Mouse (Mus musculus) ES-E14 (cell line): ENCODE data around the gene Tex44. TPM values are rescaled to one million over a fixed set of nuclear protein-coding genes. Genes with fewer than 3 reads are reported as not detected.
A peak's percentile ranks its signal among the peaks of the same experiment; 100 is the strongest.

Experiments used
- DNase-seq: peaks from one replicate; pipeline ENCODE4 v3.0.0-alpha.2; 2013; ENCODE audit warnings: low read depth, low spot score
- H3K27ac ChIP-seq: 2 replicates; pipeline ENCODE4 v1.5.1; 2012; ENCODE audit warnings: low read depth, mild to moderate bottlenecking, low read length, moderate library complexity, mixed read lengths; ENCODE audit not compliant: poor library complexity, insufficient read depth, severe bottlenecking
- H3K36me3 ChIP-seq: 2 replicates; pipeline ENCODE4 v1.6.1; 2012; ENCODE audit warnings: mild to moderate bottlenecking, low read length, moderate library complexity, mixed read lengths; ENCODE audit not compliant: control insufficient read depth, poor library complexity, insufficient read depth, severe bottlenecking
- H3K4me1 ChIP-seq, 2 experiments: fragments of 150-350 bp in 1 of 2; sonication (generic) in 1 of 2; 2 replicates each; pipeline ENCODE4 v1.6.1; 2012; ENCODE audit warnings: low read length in 2 of 2, mild to moderate bottlenecking in 1 of 2, mixed read lengths in 1 of 2; ENCODE audit not compliant: control insufficient read depth in 2 of 2, insufficient read depth in 2 of 2, poor library complexity in 1 of 2
- H3K4me3 ChIP-seq, 2 experiments: fragments of 150-350 bp in 1 of 2; sonication (generic) in 1 of 2; 2 replicates each; pipeline ENCODE4 v1.5.1; 2012; ENCODE audit warnings: low read length in 2 of 2, low read depth in 1 of 2, mild to moderate bottlenecking in 1 of 2, mixed read lengths in 1 of 2; ENCODE audit not compliant: insufficient read depth in 1 of 2, poor library complexity in 1 of 2, severe bottlenecking in 1 of 2
- H3K9ac ChIP-seq: 2 replicates; pipeline ENCODE4 v1.6.1; 2012; ENCODE audit warnings: low read depth, mild to moderate bottlenecking, low read length, mixed read lengths; ENCODE audit not compliant: poor library complexity, insufficient read depth, severe bottlenecking
- H3K9me3 ChIP-seq: fragments of 150-350 bp; sonication (generic); 2 replicates; pipeline ENCODE4 v1.6.1; 2012; ENCODE audit warnings: low read depth, mild to moderate bottlenecking, low read length; ENCODE audit not compliant: control insufficient read depth, insufficient read depth
- CHD2 ChIP-seq: IDR thresholded peaks from 2 replicates; pipeline ENCODE4 v1.6.1; 2014; ENCODE audit warnings: mild to moderate bottlenecking, low read depth, low read length, inconsistent platforms
- HCFC1 ChIP-seq: IDR thresholded peaks from 2 replicates; pipeline ENCODE4 v1.6.1; 2012; ENCODE audit warnings: low read length, inconsistent platforms, borderline replicate concordance; ENCODE audit not compliant: insufficient read depth
- MAFK ChIP-seq: IDR thresholded peaks from 2 replicates; pipeline ENCODE4 v1.6.1; 2014; ENCODE audit warnings: mild to moderate bottlenecking, low read depth, low read length, inconsistent platforms; ENCODE audit not compliant: insufficient read depth
- ZC3H11A ChIP-seq: IDR thresholded peaks from 2 replicates; pipeline ENCODE4 v1.6.1; 2012; ENCODE audit warnings: low read depth, mild to moderate bottlenecking, inconsistent platforms, low read length, borderline replicate concordance
- ZNF384 ChIP-seq: IDR thresholded peaks from 2 replicates; pipeline ENCODE4 v1.6.1; 2012; ENCODE audit warnings: low read depth, low read length, inconsistent platforms
- in situ Hi-C, 2 experiments: fragments of 600-800 bp; cut with MboI; formaldehyde crosslinking; loops; one replicate each; pipeline ENCODE4 v1.15.1; 2025; ENCODE audit warnings: low sequenced_read_pairs in 2 of 2, inconsistent platforms in 1 of 2; ENCODE audit not compliant: unreplicated experiment in 2 of 2
- total RNA-seq: library from RNA; depleted of rRNA; stranded (reverse); fragments of 300-350 nt; gene quantifications from 2 replicates; pipeline ENCODE4 v1.2.3, GENCODE M21; 2012

Tex44 gene
- total RNA-seq, 1 experiment: not detected

DNA sequence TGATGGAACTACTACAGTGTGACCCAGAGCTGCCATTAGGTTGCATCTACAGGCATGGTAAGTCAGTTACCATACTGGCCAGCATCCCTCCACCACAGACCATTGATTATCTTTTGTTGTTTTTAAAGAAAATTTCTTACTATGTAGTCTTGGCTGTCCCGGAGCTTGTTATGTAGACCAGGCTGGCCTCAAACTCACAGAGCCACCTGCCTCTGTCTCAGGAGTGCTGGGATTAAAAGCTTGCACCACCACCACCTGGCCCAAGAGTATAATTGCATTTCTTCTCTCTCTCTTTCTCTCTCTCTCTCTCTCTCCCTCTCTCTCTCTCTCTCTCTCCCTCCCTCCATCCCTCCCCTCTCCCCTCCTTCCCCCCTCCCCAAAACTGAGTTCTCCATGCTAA lies 1.8 kb upstream of the Tex44 start:
- Histone ChIP-seq H3K4me1 (peaks cover 0 to 16% of the 10 kb centered on the region in 2 experiments; a peak in 2 of 4 replicates), H3K4me3 (no peak overlapping the region), H3K27ac (no peak overlapping the region; the same call in 1 of the 2 replicates), H3K36me3 (no peaks in the 10 kb centered on the region), H3K9me3 (no peaks in the 10 kb centered on the region), H3K9ac (no peak overlapping the region)
- in situ Hi-C loops: no loop called here
- TF ChIP-seq ZNF384 (no peak), CHD2 (no peak), ZC3H11A (no peak), MAFK (no peak)
- DNase-seq: no peak

DNA sequence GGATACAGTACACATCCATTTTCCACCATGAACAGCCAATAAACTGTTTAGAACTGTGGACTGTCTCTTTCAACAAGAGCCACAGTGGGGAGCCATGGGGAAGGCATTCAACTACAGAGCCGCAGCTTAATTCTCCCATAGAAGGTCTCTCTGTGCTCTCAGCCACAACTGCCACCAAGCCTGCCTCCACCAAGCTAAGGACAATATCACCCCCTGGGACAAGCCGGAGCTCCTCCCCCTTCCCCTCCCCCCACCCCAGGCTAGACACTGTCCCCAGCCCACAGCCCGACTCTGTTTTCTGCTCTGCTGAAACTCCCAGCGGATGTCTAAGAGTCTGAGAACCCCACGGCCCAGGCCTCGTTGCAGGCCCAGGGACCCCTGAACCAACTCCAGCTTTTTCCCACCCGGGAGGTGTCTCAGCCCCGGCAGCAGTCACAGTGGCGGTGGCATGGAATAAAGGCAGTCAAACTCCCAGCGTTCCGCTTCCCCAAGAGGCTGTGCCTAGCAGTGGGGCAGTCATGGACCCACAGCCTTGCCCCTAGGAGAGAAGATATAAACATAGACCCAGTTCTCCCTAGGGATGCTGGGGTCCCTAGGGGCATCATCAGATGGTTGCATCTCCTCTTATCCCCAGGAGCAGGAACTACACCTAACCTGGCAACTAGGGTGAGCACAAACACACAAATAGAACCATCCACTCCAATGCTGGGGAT lies 1.1 kb upstream of the Tex44 start:
- TF ChIP-seq MAFK (no peak), ZC3H11A (no peak), CHD2 (no peak), HCFC1 (no peak), ZNF384 (no peak)
- Histone ChIP-seq H3K36me3 (no peaks in the 10 kb centered on the region), H3K4me1 (peaks cover 0 to 16% of the 10 kb centered on the region in 2 experiments; a peak in 2 of 4 replicates), H3K27ac (no peak overlapping the region), H3K9me3 (no peaks in the 10 kb centered on the region), H3K4me3 (peak overlapping the region; percentile 15 to 45; a peak in 2 of 4 replicates), H3K9ac (0 out of 2 replicates have a peak overlapping the region, but pooled peaks have one; percentile 5)
- DNase-seq: no peak
- in situ Hi-C loops: no loop called here

DNA sequence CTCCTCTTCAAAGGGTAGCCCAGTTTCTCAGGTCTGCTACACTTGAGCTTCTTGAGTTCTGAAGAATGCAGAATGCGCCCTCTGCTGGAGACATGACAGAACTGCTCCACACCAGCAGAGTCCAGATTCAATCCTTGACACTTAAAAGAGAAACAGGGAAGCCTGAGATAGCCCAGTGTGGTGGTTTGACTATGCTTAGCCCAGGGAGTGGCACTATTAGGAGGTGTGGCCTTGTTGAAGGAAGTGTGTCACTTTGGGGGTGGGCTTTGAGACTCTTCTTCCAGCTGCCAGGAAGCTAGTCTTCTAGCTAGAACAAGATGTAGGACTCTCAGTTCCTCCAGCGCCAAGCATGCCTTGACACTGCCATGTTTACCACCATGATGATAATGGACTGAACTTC lies 3.9 kb downstream of the Tex44 start:
- H3K9me3 ChIP-seq: no peaks in the 10 kb centered on the region
- DNase-seq: peak; percentile 91
- peaks cover 0 to 9% of the 10 kb centered on the region in 2 experiments; a peak in 2 of 4 replicates for H3K4me1 ChIP-seq
- in situ Hi-C loops: no loop called here
- no peak overlapping the region for H3K9ac ChIP-seq
- no peaks in the 10 kb centered on the region for H3K36me3 ChIP-seq
- H3K27ac ChIP-seq: no peak overlapping the region
- H3K4me3 ChIP-seq: no peak overlapping the region
- TF ChIP-seq HCFC1 (no peak), MAFK (no peak), CHD2 (no peak), ZNF384 (no peak), ZC3H11A (peak; percentile 26; the same call in 1 of the 2 replicates)

DNA sequence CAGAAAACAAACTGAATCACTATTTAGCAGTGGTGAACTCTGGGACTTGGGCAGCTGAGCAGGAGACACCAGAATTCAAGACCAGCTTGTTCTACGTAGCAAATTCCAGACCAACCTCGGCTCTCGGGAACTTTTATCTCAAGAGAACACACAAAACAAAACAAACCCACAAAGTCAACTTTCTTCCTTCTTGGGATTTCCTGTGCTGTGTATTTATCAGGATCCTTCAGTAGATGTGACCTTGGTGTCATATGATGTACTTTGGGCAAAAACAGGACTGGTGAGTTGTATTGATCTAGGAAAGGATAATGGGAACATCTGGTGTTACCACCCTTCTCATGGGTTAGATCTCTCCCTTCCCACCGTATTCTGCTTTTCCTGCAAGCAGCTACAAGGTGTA lies 6.6 kb downstream of the Tex44 start:
- TF ChIP-seq MAFK (no peak), ZC3H11A (no peak), HCFC1 (no peak), CHD2 (no peak), ZNF384 (no peak)
- no peak overlapping the region for H3K27ac ChIP-seq
- DNase-seq: no peak
- no peak overlapping the region for H3K4me3 ChIP-seq
- no peaks in the 10 kb centered on the region for H3K36me3 ChIP-seq
- no peaks in the 10 kb centered on the region for H3K9me3 ChIP-seq
- H3K9ac ChIP-seq: no peak overlapping the region
- H3K4me1 ChIP-seq: peaks cover 0 to 21% of the 10 kb centered on the region in 2 experiments; a peak in 2 of 4 replicates
- in situ Hi-C loops: no loop called here

DNA sequence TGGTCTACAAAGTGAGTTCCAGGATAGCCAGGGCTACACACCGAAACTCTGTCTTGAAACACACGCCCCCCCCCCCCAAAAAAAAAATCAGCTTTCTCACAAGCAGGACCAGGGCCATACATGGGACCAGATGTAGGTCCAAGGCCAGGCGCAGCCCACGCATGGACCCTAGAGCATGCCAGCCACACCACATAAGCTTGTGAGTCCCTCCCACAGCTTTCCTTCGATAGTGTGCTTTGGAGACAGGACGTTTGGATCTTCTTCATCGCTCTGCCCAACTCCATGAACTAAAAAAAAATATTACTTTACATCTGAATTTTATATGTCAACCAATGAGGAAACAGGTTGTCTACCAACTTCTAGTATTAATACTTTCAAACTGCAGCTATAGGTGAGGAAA lies 7.2 kb downstream of the Tex44 start:
- TF ChIP-seq CHD2: no peak
- no peak for TF ChIP-seq ZC3H11A
- TF ChIP-seq ZNF384: no peak
- TF ChIP-seq HCFC1: no peak
- no peak for TF ChIP-seq MAFK
- DNase-seq: no peak
- Histone ChIP-seq H3K27ac (no peak overlapping the region), H3K4me3 (no peak overlapping the region), H3K4me1 (peaks cover 0 to 25% of the 10 kb centered on the region in 2 experiments; a peak in 2 of 4 replicates), H3K9ac (no peak overlapping the region), H3K9me3 (no peaks in the 10 kb centered on the region), H3K36me3 (no peaks in the 10 kb centered on the region)
- in situ Hi-C loops: no loop called here
